Mouse (Mus musculus) T-cell, adult 2 months (primary cell): ENCODE data around the gene Szt2.

ENCODE experiments used
- DNase-seq: peaks from one replicate; pipeline ENCODE4 v3.0.0; 2022; ENCODE audit warnings: low spot score

Szt2 gene

DNA sequence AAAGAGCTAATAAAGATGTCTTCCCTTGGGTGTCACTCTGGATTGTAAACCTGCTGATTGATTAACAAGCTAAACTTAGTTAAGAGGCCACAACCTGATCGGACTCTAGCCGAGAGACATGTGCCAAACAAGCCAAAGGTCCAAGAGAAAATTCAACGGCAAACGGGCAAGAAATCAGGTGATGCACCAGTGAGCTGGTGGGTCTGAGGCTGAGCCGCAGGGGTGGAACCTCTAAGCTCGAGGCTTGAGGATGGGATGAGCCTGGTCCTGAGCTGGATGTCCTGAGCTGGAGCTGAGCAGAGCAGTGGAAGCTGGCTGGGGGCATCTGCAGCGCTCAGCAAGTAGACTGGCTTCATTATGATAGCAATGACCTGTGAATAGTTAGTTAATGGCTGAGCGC is 51.6 kb downstream of the Szt2 start:
- DNase-seq, result no peak

DNA sequence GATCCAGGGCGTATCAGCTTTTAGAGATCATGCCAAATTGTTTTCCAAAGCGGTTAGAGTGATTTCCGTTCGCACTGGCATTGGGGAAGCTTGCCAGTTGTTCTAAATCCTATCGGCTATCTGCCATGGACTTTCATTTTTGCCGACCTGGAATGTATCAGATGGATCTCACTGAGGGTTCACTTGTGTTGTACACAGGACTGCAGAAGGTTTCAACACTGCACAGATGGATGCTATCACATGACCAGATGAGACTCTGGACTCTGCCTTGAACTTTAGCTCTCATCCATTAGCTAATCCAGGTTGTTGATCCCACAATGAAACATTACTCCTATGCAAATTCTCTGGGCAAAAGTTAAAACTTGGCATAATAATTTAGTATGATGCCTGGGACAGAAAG is 52.3 kb downstream of the Szt2 start:
- DNase-seq, result no peak

- no peak for DNase-seq
Measured at GRCm38 (mm10) chr4:118354289-118354688, 54.8 kb downstream of the Szt2 start.

- DNase-seq, result no peak
Measured at GRCm38 (mm10) chr4:118353689-118354088, 55.4 kb downstream of the Szt2 start.

GRCm38 (mm10) chr4:118351828-118352227 is 57.2 kb downstream of the Szt2 start:
- DNase-seq, result no peak

- no peak for DNase-seq
Measured at GRCm38 (mm10) chr4:118350864-118351263, 58.2 kb downstream of the Szt2 start.

DNA sequence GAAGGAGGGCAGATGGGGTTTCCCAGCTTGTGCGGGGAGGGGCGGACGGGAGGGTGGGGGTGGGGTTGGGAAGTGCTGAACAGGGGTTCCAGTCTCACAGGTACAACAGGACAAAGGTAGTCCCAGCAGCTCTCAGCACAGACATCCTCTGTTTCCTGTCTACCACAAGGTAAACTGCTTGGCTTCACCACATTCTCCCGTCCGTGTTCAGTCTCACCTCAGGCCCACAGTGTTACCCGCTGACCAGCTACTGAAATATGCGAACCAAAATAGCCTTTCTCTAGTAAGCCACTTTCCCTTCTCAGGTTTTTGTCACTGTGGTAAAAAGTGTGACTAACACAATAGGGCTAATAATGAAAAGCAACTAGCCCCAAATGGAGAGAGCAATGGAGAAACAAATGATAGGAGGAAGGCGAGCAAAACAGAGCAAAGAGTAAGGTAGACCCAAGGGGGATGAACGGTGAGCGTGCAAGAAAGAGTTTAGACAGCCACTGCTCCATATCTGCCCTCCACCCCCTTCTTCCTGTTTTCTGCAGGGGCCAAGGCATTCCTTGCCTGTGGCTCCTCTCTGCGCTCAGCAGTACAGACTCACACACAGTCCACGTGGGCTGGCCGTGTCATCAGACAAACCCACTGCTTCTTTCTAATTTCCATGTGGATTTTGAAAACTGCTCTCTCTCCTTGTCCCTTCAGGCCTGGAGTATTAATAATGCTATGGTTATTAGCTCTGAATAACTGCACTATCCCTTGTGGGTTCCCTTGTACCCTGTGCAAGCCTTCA is 61.4 kb downstream of the Szt2 start:
- no peak for DNase-seq

DNA sequence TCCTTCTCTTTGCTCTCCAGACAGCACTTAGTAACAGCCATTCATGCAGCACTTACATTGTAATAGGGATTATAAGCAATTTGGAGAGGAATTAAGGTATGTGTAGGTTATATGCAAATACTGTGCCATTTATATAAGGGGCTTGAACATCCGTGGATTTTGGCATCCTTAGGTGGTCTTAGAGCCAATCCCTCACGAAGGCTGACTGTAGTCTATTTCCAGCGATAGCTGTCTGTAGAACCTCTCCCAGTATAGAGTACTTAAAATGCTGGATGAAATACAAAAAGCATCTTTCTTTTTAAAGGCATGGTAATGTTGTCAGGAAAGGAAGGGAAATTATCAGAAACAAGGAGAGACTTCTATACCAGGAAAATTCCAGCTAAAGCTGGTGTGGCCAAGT is 67.6 kb downstream of the Szt2 start:
- DNase-seq, result no peak

DNA sequence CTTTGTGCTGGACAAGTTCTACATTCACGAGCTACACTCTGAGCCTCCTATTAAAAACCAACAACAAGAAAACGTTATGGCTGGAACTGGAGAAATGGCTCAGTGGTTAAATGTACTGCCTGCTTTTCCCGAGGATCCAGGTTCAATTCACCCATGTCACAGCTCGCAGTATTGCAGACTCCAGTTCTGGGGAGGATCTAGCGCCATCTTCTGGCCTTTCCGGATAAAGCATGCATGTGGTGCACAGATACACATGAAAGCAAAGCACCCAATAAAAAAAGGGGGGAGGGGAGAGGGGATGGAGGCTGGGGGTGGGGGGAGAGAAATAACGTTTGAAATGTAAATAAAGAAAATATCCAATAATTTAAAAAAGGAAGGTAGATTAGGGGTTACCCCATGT is 72.4 kb downstream of the Szt2 start:
- peak; percentile 39 for DNase-seq

DNA sequence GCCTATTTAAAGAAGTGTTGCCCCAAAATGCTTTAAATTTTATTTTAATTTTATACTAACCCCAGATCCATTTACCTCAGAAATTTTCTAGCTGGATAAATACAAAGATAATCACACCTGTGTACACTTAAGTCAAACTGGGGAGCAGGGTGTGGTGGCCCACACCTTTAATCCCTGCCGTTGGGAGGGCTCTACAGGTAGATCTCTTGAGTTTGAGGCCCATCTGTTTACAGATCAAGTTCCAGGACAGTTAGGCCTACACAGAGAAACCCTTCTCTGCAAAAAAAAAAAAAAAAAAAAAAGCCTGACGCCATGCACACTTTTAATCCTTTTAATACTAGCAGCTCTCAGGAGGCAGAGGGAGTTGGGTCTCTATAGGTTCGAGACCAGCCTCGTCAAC is 73.1 kb downstream of the Szt2 start:
- DNase-seq, result no peak

DNA sequence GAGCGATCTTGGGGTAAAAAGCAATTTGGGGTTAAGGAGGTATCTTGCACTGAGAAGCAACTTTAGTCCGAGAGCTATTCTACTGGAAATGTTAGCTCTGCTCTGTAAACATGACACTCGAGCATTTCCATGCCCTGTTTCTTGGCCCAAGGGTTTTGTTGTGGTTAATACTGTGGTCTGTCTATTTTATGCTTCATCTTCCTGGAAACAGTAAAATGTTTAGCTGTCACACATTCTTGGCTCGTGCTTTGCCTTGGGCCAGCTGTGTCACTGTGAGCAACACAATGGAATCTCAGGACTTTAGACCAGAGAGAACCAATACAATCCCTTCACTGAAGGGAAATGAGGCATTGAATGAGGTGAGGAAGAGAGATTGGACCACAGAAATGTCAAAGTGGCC is 77.3 kb downstream of the Szt2 start:
- DNase-seq, result no peak

GRCm38 (mm10) chr4:118326476-118326875 is 82.6 kb downstream of the Szt2 start:
- no peak for DNase-seq

GRCm38 (mm10) chr4:118320636-118321035 is 88.4 kb downstream of the Szt2 start:
- DNase-seq, result no peak

DNA sequence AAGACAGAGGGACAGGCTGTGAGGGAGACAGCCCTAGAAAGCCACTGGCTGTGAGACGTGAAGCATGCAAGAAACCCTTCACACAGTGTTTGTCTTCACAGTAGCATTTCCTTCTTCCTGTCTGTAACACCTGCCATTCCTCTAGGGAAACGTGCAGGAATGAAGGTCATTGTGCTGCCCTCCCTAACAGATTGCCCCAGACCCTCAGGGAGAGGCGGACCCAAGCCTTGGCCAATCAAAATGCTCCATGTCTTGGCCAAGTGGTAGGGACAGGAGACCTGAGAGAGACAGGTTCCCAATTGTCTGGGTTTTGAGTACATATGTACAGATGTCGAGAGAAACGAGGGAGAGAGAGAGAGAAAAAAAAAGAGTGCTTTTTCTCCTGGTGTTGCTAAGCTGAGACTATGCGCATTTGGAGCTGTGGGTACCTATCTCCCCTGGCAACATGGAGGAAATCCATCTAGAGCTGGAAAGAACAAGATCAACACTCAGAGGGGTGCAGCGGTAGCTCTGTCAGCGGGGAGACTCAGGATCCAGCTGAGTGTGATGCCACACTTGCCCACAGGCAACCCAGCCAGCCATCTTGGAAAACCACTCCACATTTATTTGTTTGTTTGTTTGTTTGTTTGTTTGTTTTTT is 89.2 kb downstream of the Szt2 start:
- no peak for DNase-seq

GRCm38 (mm10) chr4:118316662-118317061 is 92.4 kb downstream of the Szt2 start:
- DNase-seq, result no peak

GRCm38 (mm10) chr4:118315286-118315685 is 93.8 kb downstream of the Szt2 start:
- DNase-seq, result no peak
